Mouse (Mus musculus) urinary bladder, postnatal 14 days (tissue): ENCODE data around the gene Rpia.

ENCODE experiments used
- DNase-seq: peaks from one replicate; pipeline ENCODE4 v3.0.0; 2021; ENCODE audit warnings: low spot score

Gene Rpia

DNA sequence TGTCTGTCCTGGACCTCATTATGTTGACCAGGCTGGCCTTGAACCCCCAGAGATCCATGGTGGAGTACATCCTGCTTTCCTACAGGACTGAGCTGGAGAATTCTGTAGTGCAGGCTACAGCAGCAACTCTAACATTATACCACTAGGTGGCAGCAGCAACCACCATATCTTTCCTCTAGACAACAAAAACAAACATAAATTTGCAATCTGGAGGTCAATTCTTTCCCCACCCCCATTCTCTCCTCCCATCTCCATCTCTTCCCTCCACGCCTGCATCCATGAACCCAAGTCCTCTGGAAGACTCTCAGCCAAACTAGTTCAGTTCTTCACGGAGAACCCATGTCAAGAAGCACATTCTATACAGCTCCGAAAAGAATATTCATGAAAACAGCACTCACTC, 12.6 kb upstream of the Rpia start:
- no peak for DNase-seq

DNA sequence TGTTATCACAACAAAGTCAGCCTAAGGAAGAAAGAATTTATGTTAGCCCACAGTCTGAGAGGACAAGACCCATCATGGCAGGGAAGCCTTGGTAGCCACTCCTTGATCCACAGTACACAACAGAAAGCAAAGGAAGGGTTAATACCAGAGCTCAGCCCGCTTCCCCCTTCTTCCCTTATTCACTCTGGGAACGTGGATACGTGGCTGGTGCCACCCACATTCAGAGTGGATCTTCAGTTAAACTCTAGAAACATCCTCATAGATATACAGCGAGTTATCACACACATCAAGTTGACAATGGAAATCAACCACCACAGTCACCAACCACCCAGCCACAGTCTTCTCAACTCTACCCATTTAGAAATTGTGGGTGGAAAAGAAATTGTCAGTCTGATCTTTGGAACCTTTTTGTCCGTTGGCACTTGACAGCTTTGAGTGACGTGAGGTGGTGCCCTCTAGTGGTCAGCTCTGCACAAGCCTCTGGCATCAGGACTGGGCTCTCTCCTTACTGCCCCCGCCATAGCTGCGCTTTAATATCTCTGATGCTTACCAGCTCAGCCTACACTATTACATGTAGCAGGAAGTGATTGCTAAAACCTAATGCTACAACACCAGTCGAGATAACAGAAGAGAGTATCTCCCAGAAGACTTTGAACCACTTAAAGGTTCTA, 5.7 kb upstream of the Rpia start:
- peak; percentile 74 for DNase-seq

DNA sequence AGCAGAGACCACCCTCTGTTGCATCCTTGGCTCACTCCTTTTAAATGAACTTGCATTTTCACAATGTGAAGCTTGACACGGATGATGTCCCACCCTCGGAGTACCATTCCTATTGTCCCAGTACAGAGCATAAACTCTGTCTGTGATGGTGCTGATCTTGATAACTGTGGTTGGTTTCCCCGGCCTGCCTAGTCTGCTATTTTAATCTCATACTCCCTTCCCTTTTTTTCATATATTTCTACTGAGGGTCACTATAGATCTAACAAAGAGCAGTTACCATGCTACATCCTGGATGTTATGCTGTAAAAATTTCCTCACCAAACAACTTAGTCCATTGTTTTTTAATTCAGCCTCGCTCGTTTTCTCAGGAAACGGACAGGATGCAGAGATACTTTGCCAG, 4.9 kb upstream of the Rpia start:
- DNase-seq, result no peak

DNA sequence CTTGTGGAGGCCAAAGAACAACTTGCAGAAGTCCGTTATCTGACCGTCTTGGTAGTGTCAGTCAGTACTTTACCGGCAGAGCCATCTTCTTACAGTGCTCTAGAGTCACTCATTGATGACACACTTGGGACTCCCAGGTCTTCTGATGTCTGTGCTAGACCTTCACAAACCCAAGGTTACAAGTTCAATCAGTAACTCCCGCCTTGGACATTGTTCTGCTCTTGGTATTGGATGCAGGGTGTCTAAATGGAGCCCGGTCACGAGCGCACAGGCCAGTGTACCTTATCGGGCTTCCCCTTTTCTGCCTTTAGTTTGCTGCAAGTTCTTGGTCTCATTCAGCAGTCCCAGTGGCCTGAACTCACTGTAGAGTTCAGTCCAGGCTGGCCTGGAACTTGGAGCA, 612 bp upstream of the Rpia start:
- DNase-seq, result no peak

DNA sequence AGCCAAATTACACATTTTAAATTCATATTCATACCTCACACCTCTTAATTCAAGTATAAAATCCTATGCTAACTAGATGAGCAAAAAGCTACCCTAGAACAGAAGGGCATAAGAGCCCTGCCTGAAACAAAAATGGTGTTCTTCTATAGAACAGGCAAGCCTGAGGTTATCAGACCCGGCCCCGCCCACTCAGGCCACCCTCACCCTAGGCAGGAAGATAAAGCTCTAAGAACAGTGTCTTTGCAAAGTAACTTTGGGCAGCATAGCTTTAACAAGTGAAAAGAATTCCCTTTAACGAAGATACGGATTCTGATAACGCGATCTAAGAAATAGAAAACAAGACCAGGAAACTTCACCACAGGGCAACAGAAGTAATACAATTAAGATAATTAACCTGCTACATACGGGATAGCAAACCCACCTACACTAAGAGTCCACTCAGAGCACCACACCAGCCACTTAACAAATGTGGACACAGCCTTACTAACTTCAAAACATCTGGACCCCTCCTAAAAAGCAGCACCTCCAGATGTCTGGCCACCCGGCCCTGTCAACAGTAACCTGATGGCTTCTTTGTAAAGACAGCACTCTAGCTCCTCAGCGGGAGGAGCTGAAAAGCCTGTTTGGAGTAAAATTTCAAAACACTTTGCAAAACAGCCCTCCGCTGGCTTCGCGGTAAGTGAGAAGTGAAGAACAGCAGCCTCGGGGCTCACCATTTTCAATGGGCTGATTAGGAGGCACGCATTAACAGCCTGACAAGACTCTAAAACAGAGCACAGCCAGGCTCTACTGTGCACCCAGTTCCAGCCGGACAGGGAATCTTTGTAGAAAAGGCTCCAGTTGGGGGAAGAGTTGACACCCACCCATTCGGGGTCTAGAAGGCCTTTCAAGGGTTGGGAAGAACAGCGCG, 925 bp downstream of the Rpia start:
- DNase-seq, result peak; percentile 27

DNA sequence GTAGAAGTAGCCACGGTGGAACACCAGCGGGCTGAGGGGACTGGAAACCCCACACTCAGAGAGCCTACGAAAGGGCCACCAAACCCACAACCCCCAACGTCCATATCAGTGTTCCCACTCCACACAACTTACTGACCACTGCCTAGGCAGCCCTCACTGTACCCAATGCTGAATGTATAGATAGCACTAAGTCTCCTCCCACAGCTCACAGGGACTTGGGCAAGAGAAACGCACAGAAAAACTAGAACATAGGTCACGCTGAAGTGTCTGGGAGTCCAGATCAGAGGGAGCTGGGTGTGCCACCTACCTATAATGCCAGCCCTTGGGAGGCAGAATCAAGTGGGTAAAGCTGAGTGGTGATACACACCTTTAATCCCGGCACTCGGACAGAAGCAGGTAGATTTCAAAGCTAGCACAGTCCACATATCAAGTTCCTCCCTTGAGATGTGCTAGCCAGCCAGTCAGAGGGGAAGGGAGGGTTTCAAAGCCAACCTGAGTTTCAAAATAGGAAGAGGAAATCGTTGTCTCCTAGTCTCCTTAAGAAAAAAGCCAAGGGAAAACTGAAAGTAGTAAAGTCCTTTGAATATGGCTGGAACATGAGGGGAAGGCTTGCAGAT, 1.9 kb downstream of the Rpia start:
- no peak for DNase-seq

DNA sequence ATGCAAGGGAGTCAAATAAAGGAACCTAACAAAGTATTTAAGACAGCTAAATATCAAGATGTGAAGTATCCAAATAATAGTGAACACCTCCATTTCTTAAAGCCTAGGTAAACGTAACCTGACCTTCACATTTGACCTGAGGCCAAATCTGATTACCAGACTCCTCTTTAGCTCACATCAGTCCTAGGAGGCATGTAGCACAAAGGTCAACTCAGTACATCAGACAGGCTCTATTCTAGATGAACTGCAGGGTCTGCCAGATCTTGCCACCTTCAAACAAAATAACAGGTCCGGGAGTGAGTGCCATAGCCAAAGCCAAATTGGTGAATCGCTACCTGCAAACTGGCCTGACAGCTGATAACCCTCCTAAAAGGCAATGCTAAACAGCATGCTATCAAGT, 2.9 kb downstream of the Rpia start:
- no peak for DNase-seq

DNA sequence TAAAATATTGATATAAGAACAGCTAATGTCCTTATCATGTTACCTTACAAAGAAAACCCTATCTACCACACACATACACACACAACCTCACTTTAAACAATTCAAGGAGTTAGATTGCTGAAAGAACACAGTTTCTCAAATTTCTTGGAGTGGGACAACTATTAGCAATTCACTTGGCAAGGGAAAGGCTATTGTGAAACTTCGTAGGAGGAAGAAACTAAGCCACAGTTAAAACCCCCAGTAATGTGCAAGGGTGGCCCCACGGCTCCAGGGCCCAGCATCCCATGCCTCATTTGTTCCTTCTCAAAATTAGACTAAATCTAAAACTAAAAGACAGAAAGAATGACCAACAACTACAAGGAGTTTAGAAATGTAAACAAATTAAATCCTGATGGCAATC, 4.5 kb downstream of the Rpia start:
- no peak for DNase-seq

DNA sequence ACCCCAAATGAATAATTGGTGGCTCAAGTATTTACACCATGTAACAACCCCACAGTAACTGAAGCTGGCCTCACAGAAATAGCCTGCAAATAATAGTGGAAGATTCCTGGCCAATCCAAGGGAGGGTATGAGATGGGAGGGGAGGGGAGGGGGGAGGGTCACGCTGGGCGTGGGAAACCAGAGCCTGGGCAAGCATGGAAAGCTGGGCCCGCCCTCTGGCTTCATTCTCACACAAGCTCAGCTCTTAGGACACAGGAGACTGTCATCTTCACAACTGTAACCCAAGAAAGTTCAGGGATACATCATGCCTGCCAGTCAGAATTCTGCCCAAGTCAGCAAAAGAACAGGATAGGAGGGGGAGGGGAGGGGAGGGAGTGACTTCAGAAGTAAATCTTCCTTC, 6.2 kb downstream of the Rpia start:
- DNase-seq, result no peak

DNA sequence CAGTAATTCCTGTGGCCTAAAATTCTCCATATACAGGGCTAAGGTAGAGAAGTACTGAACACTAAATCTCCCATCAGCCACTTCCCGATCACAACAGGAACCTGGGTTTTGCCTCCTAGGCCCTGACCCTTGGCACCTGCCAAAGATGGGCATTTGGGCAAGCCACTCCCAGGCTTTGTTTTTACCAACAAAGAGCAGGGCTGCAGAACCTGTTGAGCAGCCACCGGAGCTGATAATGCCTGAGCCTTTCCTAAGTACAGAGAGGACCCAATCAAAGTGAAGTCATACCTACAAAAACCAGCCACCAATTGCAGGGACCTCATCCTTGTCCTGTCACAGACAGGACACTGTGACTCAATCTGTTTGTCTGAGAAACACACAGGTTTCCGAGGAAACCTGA, 7.2 kb downstream of the Rpia start:
- peak; percentile 64 for DNase-seq

DNA sequence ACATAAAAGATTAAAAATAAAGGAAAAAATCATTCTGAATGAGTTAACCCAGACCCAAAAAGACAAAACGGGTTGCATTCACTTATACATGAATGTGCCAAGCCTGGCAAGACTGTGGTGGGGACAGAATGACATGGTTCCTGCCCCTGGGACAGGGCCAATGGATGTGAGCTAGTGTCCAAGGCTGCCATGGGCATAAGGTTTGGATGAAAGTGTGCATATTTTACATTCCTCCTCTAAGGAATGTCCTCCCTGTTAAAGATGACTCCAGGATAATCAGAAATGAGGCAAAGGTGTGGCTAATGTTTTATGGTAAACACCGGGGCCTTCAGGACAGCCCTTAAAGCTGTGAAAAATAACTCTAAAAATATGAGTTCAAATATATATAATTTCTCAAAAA, 10.7 kb downstream of the Rpia start:
- no peak for DNase-seq

DNA sequence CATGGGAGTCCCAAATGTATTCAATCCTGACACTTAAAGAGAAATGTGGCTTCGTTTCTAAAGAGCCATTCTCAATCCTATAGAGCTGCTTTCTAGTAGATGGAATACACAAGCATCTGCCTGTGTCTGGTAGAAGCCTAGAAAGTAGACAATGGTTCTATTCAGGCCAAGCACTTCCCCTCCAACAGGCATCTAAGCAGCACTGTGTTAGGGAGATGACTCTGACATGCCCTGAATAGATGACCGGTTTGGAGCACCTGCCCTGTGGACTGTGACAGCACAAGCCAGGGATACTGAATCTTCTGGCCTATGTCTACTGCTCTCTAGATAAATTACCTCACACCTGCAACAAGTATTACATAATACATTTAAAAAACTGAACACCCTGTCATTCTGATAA, 17.7 kb downstream of the Rpia start:
- no peak for DNase-seq

DNA sequence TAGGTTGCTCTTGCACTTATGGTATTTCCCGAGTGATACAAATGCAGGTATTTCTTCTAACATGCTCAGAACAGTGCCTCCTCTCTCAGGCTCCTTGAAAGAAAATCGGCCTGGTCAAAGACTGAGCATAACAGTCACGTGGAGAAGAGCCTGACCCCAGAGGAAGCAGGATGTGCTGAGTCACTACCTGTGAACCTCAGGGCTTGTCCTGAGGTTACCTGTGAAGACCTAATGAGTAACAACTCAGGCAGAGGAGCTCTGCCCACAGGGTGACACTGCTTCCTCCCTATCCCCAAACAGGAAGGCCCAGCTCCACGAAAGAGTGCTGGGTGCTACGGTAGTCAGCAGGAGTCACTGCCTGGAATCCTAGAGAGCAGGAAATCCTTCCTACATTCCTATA, 18.3 kb downstream of the Rpia start:
- no peak for DNase-seq

DNA sequence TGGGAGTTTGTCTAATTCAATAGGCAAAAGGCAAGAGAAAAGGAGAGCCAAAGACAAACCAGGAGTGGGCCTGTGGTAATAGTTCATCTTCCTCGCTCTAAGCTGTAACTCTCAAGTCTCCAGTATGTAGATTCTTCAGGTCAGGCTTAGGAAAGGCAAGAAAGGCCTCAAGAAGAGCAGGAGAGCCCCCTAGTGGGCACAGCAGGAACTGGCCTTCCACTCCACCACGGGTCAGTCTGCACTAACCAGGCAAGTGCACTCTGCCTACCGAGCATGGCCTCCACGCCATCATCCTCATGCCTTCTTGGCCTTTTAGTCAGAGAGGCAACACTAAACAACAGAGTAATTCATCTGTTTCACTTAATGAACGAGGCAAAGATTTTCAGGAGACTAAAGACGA, 23.3 kb downstream of the Rpia start:
- peak; percentile 74 for DNase-seq

DNA sequence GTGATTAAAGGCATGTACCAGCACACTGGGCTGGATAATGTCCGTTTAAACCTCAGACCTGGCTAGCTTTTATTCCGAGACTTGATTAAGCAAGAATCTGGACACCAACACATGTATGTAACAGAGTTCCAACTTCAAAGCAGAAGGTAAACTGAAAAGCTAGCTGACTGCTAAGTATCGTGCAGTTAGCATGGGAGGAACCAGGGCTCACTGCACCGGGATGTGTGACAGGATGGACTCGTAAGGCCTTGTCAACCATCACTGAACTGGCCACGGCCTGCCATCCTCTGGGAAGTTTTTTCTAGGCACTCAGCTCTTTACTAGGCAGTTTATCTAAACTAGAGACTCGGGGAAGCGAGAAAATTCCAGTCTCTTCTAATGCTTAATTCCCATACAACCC, 27.0 kb downstream of the Rpia start:
- no peak for DNase-seq

DNA sequence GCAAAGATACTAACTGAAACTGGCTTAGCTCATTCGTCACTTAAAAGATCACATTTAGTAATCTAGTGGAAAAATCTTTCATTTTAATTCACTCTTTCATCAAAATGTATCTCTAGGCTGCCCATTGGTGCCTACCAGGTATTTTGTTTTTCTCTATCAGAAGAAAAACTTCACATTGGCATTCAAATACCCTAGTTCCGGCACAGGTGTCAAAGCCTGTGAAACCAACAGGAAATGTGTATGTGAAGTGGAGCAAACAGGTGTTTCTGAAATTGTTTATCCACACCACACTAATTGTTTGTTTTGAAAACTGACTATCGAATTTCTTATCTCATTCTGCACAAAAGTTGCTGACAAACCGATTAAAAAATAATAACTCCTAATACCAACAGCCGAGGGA, 27.5 kb downstream of the Rpia start:
- no peak for DNase-seq

DNA sequence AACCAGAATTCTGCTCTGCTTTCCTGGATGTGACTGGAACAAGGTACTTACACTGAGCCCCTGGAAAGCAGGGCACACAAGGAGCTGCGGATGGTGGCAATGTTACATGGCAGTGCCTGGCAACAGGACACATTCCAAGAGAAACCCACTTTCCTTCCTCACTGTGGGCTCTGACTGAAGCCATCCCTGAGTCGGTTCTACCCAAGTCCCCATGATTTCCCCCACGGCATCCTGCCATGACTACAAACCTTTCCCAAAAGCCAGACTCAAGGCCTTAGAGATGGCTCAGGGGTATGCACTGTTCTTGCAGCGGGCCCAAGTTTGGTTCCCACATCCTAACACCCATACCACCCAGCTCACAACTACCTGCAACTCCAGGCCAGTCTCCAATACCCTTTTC, 28.2 kb downstream of the Rpia start:
- no peak for DNase-seq

DNA sequence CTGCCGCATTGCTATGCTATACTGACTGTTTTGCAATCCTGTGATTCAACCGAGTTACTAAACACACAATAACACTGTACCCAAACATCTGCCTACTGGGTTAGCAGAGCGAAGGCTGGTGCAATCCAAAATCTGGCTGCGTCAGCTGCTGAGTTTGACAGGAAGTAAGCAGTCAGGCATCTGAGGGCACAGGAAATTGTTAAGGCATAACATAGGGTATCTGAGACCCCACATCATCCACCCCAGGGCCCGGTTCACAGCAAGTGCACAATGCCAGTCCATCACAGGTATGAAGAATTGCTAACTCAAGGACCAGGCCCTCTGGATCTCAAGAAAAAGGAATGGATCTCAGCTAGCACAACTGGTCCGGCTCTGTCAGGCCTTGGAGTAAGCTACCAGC, 29.4 kb downstream of the Rpia start:
- DNase-seq, result no peak

DNA sequence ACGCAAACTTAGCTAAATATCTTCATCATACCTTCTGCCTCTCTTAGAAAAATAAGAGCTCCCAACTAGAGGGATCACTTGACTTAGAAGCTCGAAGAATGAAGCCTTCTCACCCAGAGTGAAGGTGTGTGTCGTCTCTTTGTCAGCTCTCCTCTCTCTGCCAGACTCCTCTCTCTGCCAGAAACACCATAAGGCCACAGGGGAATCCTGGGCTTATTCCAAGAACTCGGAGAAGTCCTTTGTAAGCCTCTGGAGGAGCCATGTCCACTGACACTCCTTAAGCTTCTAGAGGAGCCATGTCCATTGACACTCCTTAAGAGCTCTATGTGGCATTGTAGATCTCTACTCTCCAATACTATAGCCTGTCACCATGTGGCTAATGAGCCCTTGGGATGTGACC, 31.1 kb downstream of the Rpia start:
- no peak for DNase-seq

DNA sequence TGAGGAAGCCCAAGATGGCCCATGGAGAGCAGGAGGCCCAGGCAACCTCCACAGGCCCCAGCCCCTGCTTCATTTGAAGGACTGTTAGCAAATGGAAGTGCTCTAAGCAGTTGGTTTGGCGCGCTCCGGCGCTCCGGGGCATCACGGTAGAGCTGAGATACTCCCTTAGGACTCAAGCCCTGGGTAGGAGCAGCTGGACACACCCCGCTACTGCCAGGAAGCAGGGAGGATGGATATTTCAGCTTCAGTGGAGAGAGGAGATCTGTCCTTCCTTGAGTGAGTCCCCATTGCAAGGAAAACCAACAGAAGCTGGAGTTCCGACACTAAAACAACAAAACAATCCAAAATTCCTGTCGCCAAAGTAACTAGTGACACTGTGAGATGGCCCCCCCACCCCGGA, 37.2 kb downstream of the Rpia start:
- DNase-seq, result no peak

DNA sequence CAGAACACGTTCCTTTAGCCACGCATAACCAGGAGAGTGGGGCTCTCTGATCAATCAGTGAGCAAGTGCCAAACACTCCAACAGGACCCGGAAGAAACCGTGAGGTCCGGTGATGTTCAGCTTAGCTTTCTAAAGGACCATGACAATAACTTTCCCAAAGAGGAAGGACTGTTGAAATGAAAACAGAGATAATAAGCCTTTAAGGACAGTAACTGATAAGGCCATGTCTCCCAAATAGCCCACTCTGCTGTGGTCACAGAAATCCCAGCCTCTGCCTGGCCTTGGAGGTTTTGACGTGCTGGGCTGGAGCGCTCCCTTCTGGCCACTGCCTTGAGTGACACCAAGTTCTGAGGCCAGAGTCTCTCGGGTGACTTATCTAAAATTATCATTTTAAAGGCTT, 39.7 kb downstream of the Rpia start:
- peak; percentile 16 for DNase-seq

DNA sequence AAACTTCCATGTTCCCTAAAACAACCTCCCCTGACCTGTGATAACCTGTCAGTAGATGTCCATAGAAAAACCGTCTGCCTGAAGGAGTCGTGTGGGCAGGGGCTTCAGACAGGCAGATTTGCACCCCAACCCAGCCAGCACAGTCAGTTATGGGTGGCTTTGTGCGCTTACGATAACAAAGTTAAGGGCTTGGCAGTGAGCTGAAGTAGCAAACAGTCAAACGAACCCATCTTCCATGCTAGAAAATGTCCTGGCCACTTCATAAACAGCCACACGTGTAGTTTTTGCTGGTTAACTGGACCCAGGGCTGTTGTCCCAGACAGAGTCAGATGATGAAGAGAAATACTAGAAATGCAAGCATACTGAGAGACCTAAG, 40.1 kb downstream of the Rpia start:
- DNase-seq, result no peak

DNA sequence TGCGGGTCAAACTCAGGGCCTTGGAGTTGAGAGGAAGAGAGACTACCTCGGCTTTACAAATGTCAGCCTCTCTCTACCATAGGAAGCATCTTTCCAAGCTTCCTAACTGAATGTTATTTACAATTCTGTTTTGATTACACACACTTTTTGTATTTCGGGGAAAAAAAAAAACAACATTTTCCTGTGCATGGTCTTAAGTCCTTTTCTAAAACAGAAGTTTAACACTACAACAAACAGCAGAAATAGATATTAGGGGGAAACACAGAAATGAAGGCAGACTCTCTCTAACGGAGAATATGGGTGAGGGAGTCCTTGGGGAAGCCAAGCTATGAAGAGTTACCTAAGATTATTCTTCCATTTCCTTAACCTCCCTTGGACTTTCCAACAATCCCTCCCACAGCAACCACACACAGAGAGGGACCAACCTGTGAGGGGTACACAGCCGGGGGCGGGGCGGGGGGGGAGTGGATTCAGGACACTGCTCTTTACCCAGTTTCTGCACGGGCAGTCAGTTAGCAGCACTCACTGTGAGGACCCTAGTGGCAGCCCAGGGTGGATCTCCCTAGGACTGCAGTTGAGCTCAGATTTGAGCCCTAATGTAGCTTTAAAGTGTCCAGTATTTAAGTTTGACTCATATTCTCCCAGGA, 40.7 kb downstream of the Rpia start:
- DNase-seq, result no peak
